Mouse (Mus musculus): ENCODE measurements around the gene Pigk.

- TF ChIP-seq HCFC1 (IDR thresholded peaks at IDR 0.05; ENCODE audit: borderline replicate concordance, insufficient read depth, low read length) (no peak), ZC3H11A (IDR thresholded peaks at IDR 0.05; ENCODE audit: borderline replicate concordance, low read depth, low read length) (no peak), CHD2 (IDR thresholded peaks at IDR 0.05; ENCODE audit: low read depth, low read length) (no peak), ZNF384 (IDR thresholded peaks at IDR 0.05; ENCODE audit: low read depth, low read length) (no peak)
Observed at GRCm38 (mm10) chr3:152932544-152932943, 218.6 kb downstream of the Pigk start.

Measured in ES-E14 (cell line).